Mouse (Mus musculus) CH12.LX (cell line): ENCODE measurements at regions not wholly inside any gene's neighbourhood (a gene's known extent, or its start where the extent isn't known, plus 50 kb on each side); places are given as distances from the start of the nearest gene placed in this dataset.

Source experiments
- CTCF ChIP-seq, 2 experiments: IDR thresholded peaks in 1 of 2; conservative IDR thresholded peaks in 1 of 2; 2 replicates each; pipeline ENCODE4 v1.5.1; 2011 to 2012; ENCODE audit warnings: low read depth in 2 of 2, low read length in 2 of 2, improper control_type of control experiment in 1 of 2, inconsistent platforms in 1 of 2, mild to moderate bottlenecking in 1 of 2, moderate library complexity in 1 of 2
- HCFC1 ChIP-seq: IDR thresholded peaks from 2 replicates; pipeline ENCODE4 v1.6.1; 2012; ENCODE audit warnings: low read depth, mild to moderate bottlenecking, inconsistent platforms, low read length, improper control_type of control experiment
- JUND ChIP-seq: conservative IDR thresholded peaks from 2 replicates; pipeline ENCODE4 v1.6.1; 2011; ENCODE audit warnings: low read depth, low read length, improper control_type of control experiment

DNA sequence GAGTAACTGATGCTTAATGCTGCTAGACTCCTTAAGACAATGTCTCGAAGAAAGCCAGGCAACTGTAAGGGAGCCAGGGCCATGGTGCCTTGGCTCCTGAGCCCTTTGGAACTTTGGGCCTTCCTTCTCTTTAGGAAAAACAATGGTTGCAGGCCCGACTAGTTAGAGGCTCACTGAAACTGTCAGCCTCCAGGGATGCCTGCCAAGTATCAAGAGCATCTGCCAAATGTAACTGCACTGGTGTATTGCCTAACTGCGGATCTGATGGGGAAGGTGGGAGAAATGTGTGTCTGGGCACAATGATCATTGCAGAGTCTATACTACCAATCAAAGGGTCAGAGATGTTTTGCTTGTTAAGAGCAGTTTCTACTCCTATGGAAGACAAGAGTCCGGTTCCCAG, 121.1 kb downstream of the H2al1j start:
- TF ChIP-seq JUND (no peak), CTCF (conservative IDR thresholded peaks at IDR 0.05 in 1 of 2, IDR thresholded peaks at IDR 0.05 in 1 of 2; ENCODE audit: low read depth in 2 of 2, low read length in 2 of 2) (no peak), HCFC1 (no peak)
